Mouse (Mus musculus) CH12.LX (cell line): ENCODE results near the gene Csk. TPM values are rescaled to one million over a fixed set of nuclear protein-coding genes. Genes with fewer than 3 reads are reported as not detected.
A peak's percentile ranks its signal among the peaks of the same experiment; 100 is the strongest.

Experiments used
- DNase-seq: peaks from one replicate; pipeline ENCODE4 v3.0.0-alpha.2; 2013; ENCODE audit errors: extremely low read depth
- H3K27ac ChIP-seq: 2 replicates; pipeline ENCODE4 v1.5.1; 2012; ENCODE audit warnings: low read depth, mild to moderate bottlenecking, control low read depth, moderate library complexity; ENCODE audit not compliant: insufficient read depth
- H3K27me3 ChIP-seq: replicated peaks from 2 replicates; pipeline ENCODE3; 2012; ENCODE audit warnings: inconsistent platforms
- H3K36me3 ChIP-seq, 2 experiments: replicated peaks in 1 of 2; 2 replicates each; pipeline versions ENCODE3 to v1.6.1; 2012; ENCODE audit warnings: inconsistent platforms in 1 of 2, low read length in 1 of 2, mild to moderate bottlenecking in 1 of 2, mixed read lengths in 1 of 2, moderate library complexity in 1 of 2; ENCODE audit not compliant: control insufficient read depth in 1 of 2, insufficient read depth in 1 of 2
- H3K4me1 ChIP-seq, 2 experiments: 2 replicates each; pipeline ENCODE4 v1.6.1; 2012; ENCODE audit warnings: inconsistent platforms in 1 of 2, moderate library complexity in 1 of 2; ENCODE audit not compliant: insufficient read depth in 2 of 2, control insufficient read depth in 1 of 2
- H3K4me2 ChIP-seq: 2 replicates; pipeline ENCODE4 v1.6.1; 2012; ENCODE audit warnings: low read depth, mild to moderate bottlenecking, control low read depth; ENCODE audit not compliant: poor library complexity, insufficient read depth, severe bottlenecking
- H3K4me3 ChIP-seq, 3 experiments: fragments of 150-350 bp in 1 of 3; sonication (generic) in 1 of 3; replicated peaks in 1 of 3; 2 replicates each; pipeline versions ENCODE3 to v1.5.1; 2011 to 2012; ENCODE audit warnings: low read depth in 2 of 3, low read length in 2 of 3, mild to moderate bottlenecking in 2 of 3, moderate library complexity in 2 of 3, control low read depth in 1 of 3, improper control_type of control experiment in 1 of 3, inconsistent platforms in 1 of 3, mixed read lengths in 1 of 3; ENCODE audit not compliant: poor library complexity in 1 of 3
- H3K79me2 ChIP-seq: replicated peaks from 2 replicates; pipeline ENCODE4 v1.6.1; 2012; ENCODE audit warnings: mild to moderate bottlenecking, moderate library complexity; ENCODE audit not compliant: control insufficient read depth, poor library complexity, insufficient read depth, severe bottlenecking; ENCODE audit errors: extremely low read depth
- H3K9ac ChIP-seq: 2 replicates; pipeline ENCODE4 v1.6.1; 2012; ENCODE audit warnings: low read depth, mild to moderate bottlenecking, control low read depth, moderate library complexity; ENCODE audit not compliant: insufficient read depth
- H3K9me3 ChIP-seq: replicated peaks from 2 replicates; pipeline ENCODE3; 2012; ENCODE audit warnings: low read length, inconsistent platforms, mixed read lengths
- BHLHE40 ChIP-seq: IDR thresholded peaks from 2 replicates; pipeline ENCODE4 v1.6.1; 2011; ENCODE audit warnings: mild to moderate bottlenecking, low read depth, low read length, improper control_type of control experiment
- CHD1 ChIP-seq: IDR thresholded peaks from 2 replicates; pipeline ENCODE4 v1.6.1; 2012; ENCODE audit warnings: low read depth, low read length, improper control_type of control experiment, inconsistent platforms
- CHD2 ChIP-seq: IDR thresholded peaks from 2 replicates; pipeline ENCODE4 v1.6.1; 2011; ENCODE audit warnings: low read length, improper control_type of control experiment
- CTCF ChIP-seq, 2 experiments: IDR thresholded peaks in 1 of 2; conservative IDR thresholded peaks in 1 of 2; 2 replicates each; pipeline ENCODE4 v1.5.1; 2011 to 2012; ENCODE audit warnings: low read depth in 2 of 2, low read length in 2 of 2, improper control_type of control experiment in 1 of 2, inconsistent platforms in 1 of 2, mild to moderate bottlenecking in 1 of 2, moderate library complexity in 1 of 2
- E2F4 ChIP-seq: IDR thresholded peaks from 2 replicates; pipeline ENCODE4 v1.6.1; 2011; ENCODE audit warnings: low read depth, low read length, improper control_type of control experiment; ENCODE audit not compliant: insufficient replicate concordance
- ELF1 ChIP-seq: IDR thresholded peaks from 2 replicates; pipeline ENCODE4 v1.6.1; 2014; ENCODE audit warnings: low read depth, mild to moderate bottlenecking, inconsistent platforms, low read length, improper control_type of control experiment
- EP300 ChIP-seq: IDR thresholded peaks from 2 replicates; pipeline ENCODE4 v1.6.1; 2011; ENCODE audit warnings: low read length, improper control_type of control experiment
- ETS1 ChIP-seq: conservative IDR thresholded peaks from 2 replicates; pipeline ENCODE4 v1.6.1; 2012; ENCODE audit warnings: low read depth, mild to moderate bottlenecking, inconsistent platforms, low read length, improper control_type of control experiment, moderate library complexity
- GABPA ChIP-seq: IDR thresholded peaks from 2 replicates; pipeline ENCODE4 v1.6.1; 2012; ENCODE audit warnings: low read depth, low read length, improper control_type of control experiment, inconsistent platforms; ENCODE audit not compliant: insufficient replicate concordance
- HCFC1 ChIP-seq: IDR thresholded peaks from 2 replicates; pipeline ENCODE4 v1.6.1; 2012; ENCODE audit warnings: low read depth, mild to moderate bottlenecking, inconsistent platforms, low read length, improper control_type of control experiment
- IRF4 ChIP-seq: IDR thresholded peaks from 2 replicates; pipeline ENCODE4 v1.6.1; 2014; ENCODE audit warnings: low read depth, mild to moderate bottlenecking, inconsistent platforms, low read length, improper control_type of control experiment
- JUN ChIP-seq: IDR thresholded peaks from 2 replicates; pipeline ENCODE4 v1.6.1; 2011; ENCODE audit warnings: low read depth, mild to moderate bottlenecking, low read length, improper control_type of control experiment, moderate library complexity; ENCODE audit not compliant: insufficient read depth
- JUND ChIP-seq: conservative IDR thresholded peaks from 2 replicates; pipeline ENCODE4 v1.6.1; 2011; ENCODE audit warnings: low read depth, low read length, improper control_type of control experiment
- KAT2A ChIP-seq: IDR thresholded peaks from 2 replicates; pipeline ENCODE4 v1.6.1; 2012; ENCODE audit warnings: low read length, improper control_type of control experiment, inconsistent platforms; ENCODE audit not compliant: insufficient replicate concordance
- MAFK ChIP-seq: IDR thresholded peaks from 2 replicates; pipeline ENCODE4 v1.6.1; 2011; ENCODE audit warnings: low read length, improper control_type of control experiment; ENCODE audit not compliant: insufficient replicate concordance
- MAX ChIP-seq: IDR thresholded peaks from 2 replicates; pipeline ENCODE4 v1.6.1; 2011; ENCODE audit warnings: low read length, improper control_type of control experiment
- MAZ ChIP-seq: IDR thresholded peaks from 2 replicates; pipeline ENCODE4 v1.6.1; 2012; ENCODE audit warnings: low read depth, mild to moderate bottlenecking, inconsistent platforms, low read length, improper control_type of control experiment, moderate library complexity
- MEF2A ChIP-seq: IDR thresholded peaks from 2 replicates; pipeline ENCODE4 v1.6.1; 2014; ENCODE audit warnings: low read depth, mild to moderate bottlenecking, inconsistent platforms, low read length, improper control_type of control experiment, borderline replicate concordance
- MXI1 ChIP-seq: IDR thresholded peaks from 2 replicates; pipeline ENCODE4 v1.6.1; 2011; ENCODE audit warnings: mild to moderate bottlenecking, low read depth, low read length, improper control_type of control experiment
- MYC ChIP-seq: IDR thresholded peaks from 2 replicates; pipeline ENCODE4 v1.6.1; 2011; ENCODE audit warnings: low read depth, mild to moderate bottlenecking, improper control_type of control experiment, low read length
- NELFE ChIP-seq: IDR thresholded peaks from 2 replicates; pipeline ENCODE4 v1.6.1; 2011; ENCODE audit warnings: low read depth, low read length, improper control_type of control experiment
- NRF1 ChIP-seq: IDR thresholded peaks from 2 replicates; pipeline ENCODE4 v1.6.1; 2014; ENCODE audit warnings: low read depth, mild to moderate bottlenecking, inconsistent platforms, low read length, improper control_type of control experiment, moderate library complexity
- PAX5 ChIP-seq: IDR thresholded peaks from 2 replicates; pipeline ENCODE4 v1.6.1; 2012; ENCODE audit warnings: low read length, inconsistent platforms, mixed read lengths
- POLR2A ChIP-seq: IDR thresholded peaks from 2 replicates; pipeline ENCODE4 v1.6.1; 2011; ENCODE audit warnings: low read depth, mild to moderate bottlenecking, improper control_type of control experiment, low read length
- POLR2AphosphoS2 ChIP-seq: IDR thresholded peaks from 2 replicates; pipeline ENCODE4 v1.6.1; 2011; ENCODE audit warnings: low read depth, low read length, improper control_type of control experiment
- RAD21 ChIP-seq: IDR thresholded peaks from 2 replicates; pipeline ENCODE4 v1.6.1; 2011; ENCODE audit warnings: low read depth, mild to moderate bottlenecking, low read length, improper control_type of control experiment, moderate library complexity
- RCOR1 ChIP-seq: conservative IDR thresholded peaks from 2 replicates; pipeline ENCODE4 v1.6.1; 2012; ENCODE audit warnings: low read depth, mild to moderate bottlenecking, inconsistent platforms, low read length, improper control_type of control experiment
- SIN3A ChIP-seq: IDR thresholded peaks from 2 replicates; pipeline ENCODE4 v1.6.1; 2012; ENCODE audit warnings: low read length, improper control_type of control experiment, inconsistent platforms
- SMC3 ChIP-seq: IDR thresholded peaks from 2 replicates; pipeline ENCODE4 v1.6.1; 2011; ENCODE audit warnings: low read depth, low read length, improper control_type of control experiment
- TBP ChIP-seq: conservative IDR thresholded peaks from 2 replicates; pipeline ENCODE4 v1.6.1; 2011; ENCODE audit warnings: low read depth, low read length, improper control_type of control experiment
- TCF12 ChIP-seq: IDR thresholded peaks from 2 replicates; pipeline ENCODE4 v1.6.1; 2014; ENCODE audit warnings: low read depth, mild to moderate bottlenecking, inconsistent platforms, low read length, improper control_type of control experiment
- UBTF ChIP-seq: IDR thresholded peaks from 2 replicates; pipeline ENCODE4 v1.6.1; 2012; ENCODE audit warnings: low read depth, mild to moderate bottlenecking, inconsistent platforms, low read length, improper control_type of control experiment, moderate library complexity
- USF1 ChIP-seq: IDR thresholded peaks from 2 replicates; pipeline ENCODE4 v1.6.1; 2014; ENCODE audit warnings: low read depth, mild to moderate bottlenecking, inconsistent platforms, low read length, improper control_type of control experiment
- USF2 ChIP-seq: conservative IDR thresholded peaks from 2 replicates; pipeline ENCODE4 v1.6.1; 2011; ENCODE audit warnings: low read depth, low read length, improper control_type of control experiment
- ZC3H11A ChIP-seq: IDR thresholded peaks from 2 replicates; pipeline ENCODE4 v1.6.1; 2012; ENCODE audit warnings: low read depth, mild to moderate bottlenecking, inconsistent platforms, low read length, improper control_type of control experiment
- ZKSCAN1 ChIP-seq: IDR thresholded peaks from 2 replicates; pipeline ENCODE4 v1.6.1; 2012; ENCODE audit warnings: low read depth, inconsistent platforms, low read length, improper control_type of control experiment, borderline replicate concordance
- ZMIZ1 ChIP-seq: IDR thresholded peaks from 2 replicates; pipeline ENCODE4 v1.6.1; 2012; ENCODE audit warnings: low read depth, mild to moderate bottlenecking, inconsistent platforms, low read length, improper control_type of control experiment
- ZNF384 ChIP-seq: IDR thresholded peaks from 2 replicates; pipeline ENCODE4 v1.6.1; 2012; ENCODE audit warnings: low read depth, low read length, improper control_type of control experiment, inconsistent platforms
- dilution Hi-C: fragments of 300-500 bp; cut with MboI; formaldehyde crosslinking; loops from 2 replicates; pipeline ENCODE4 v1.14.3; 2020; ENCODE audit warnings: low sequenced_read_pairs; ENCODE audit not compliant: extremely low pct_unique_long_range_greater_than_20kb, extremely low pct_ligation_motif_present
- in situ Hi-C: fragments of 300-500 bp; cut with MboI; formaldehyde crosslinking; loops from 3 replicates; pipeline ENCODE4 v1.14.3; 2019; ENCODE audit warnings: low sequenced_read_pairs, low pct_ligation_motif_present, low pct_unique_long_range_greater_than_20kb, mixed read lengths
- polyA plus RNA-seq: library from polyadenylated mRNA; unstranded; fragments of >175 nt; gene quantifications from 2 replicates; pipeline ENCODE4 v1.2.1, GENCODE M21; 2012; ENCODE audit warnings: low read depth; ENCODE audit not compliant: insufficient read length
- total RNA-seq, 2 experiments: library from RNA; depleted of rRNA; stranded (reverse); fragments of 300-350 nt in 1 of 2; fragments of >200 nt in 1 of 2; gene quantifications; 2 replicates each; pipeline ENCODE4 v1.2.3; 2012 to 2014

The Csk gene
- total and polyA plus RNA-seq, 3 experiments = 111 to 153 (median 111) TPM

DNA sequence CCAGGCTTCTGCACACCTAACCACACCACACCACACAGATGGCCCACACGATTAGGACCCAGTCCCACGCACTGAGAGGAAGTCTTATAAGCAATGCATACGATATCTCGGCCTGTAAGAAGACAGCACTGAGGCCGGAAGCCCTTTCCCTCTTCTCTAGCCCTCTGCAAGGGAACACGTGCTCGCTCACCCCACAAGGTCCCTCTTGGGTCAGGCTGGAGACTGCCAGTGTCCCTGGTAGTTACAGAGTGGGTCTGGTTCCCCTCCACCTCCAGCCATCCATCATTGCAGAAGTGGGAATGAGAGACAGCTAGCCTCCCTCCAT is 9.6 kb downstream of the Csk start:
- H3K27me3 ChIP-seq = no peaks in the 10 kb centered on the region
- H3K36me3 ChIP-seq = peaks cover 3 to 16% of the 10 kb centered on the region in 2 experiments
- peaks cover 21 to 68% of the 10 kb centered on the region in 2 experiments for H3K4me1 ChIP-seq
- H3K79me2 ChIP-seq = peaks cover 57% of the 10 kb centered on the region
- in situ Hi-C loops = no loop called here
- TF ChIP-seq KAT2A (no peak), GABPA (no peak), USF1 (no peak), MEF2A (no peak), MAZ (no peak), CTCF (conservative IDR thresholded peaks at IDR 0.05 in 1 of 2, IDR thresholded peaks at IDR 0.05 in 1 of 2; ENCODE audit: low read depth in 2 of 2, low read length in 2 of 2) (no peak), E2F4 (no peak), BHLHE40 (peak; percentile 54), MYC (peak; percentile 96), MAFK (no peak), RAD21 (no peak), POLR2A (no peak), MXI1 (peak; percentile 86), NRF1 (0 out of 2 replicates have a peak, but pooled peaks have one; percentile 7), CHD1 (no peak), ELF1 (no peak), UBTF (0 out of 2 replicates have a peak, but pooled peaks have one; percentile 48), ETS1 (no peak), ZC3H11A (no peak), TBP (0 out of 2 replicates have a peak, but pooled peaks have one; percentile 2), RCOR1 (no peak), POLR2AphosphoS2 (no peak), CHD2 (no peak), MAX (peak; percentile 93), SMC3 (no peak), ZNF384 (no peak), IRF4 (no peak), ZKSCAN1 (no peak), USF2 (no peak), NELFE (no peak), EP300 (no peak), SIN3A (peak; percentile 13; the same call in 1 of the 2 replicates), ZMIZ1 (no peak), TCF12 (0 out of 2 replicates have a peak, but pooled peaks have one; percentile 23), PAX5 (no peak), JUND (no peak), HCFC1 (no peak), JUN (no peak)
- no peaks in the 10 kb centered on the region for H3K9me3 ChIP-seq
- dilution Hi-C loops = no loop called here
- peak overlapping the region; percentile 79 for H3K4me2 ChIP-seq
- peak overlapping the region; percentile 92 for H3K9ac ChIP-seq
- peak overlapping the region; percentile 86 to 95 (median 90) for H3K4me3 ChIP-seq
- peak overlapping the region; percentile 77 for H3K27ac ChIP-seq
- no peak for DNase-seq
